Mouse (Mus musculus) midbrain, embryonic 15.5 days (tissue): ENCODE measurements at regions not wholly inside any gene's neighbourhood (a gene's known extent, or its start where the extent isn't known, plus 50 kb on each side); places are given as distances from the start of the nearest gene placed in this dataset.
A peak's percentile ranks its signal among the peaks of the same experiment; 100 is the strongest.

ENCODE experiments used
- ATAC-seq: fragments of 200-750 bp; cut with Nextera tagmentation; replicated peaks from 2 replicates; pipeline ENCODE4 v1.8.0; 2017; ENCODE audit warnings: moderate TSS enrichment
- H3K27ac ChIP-seq: fragments of 300-500 bp; sonication (generic); 2 replicates; pipeline ENCODE4 v1.5.1; 2015; ENCODE audit warnings: mild to moderate bottlenecking, inconsistent platforms
- H3K27me3 ChIP-seq: fragments of 300-500 bp; sonication (generic); replicated peaks from 2 replicates; pipeline ENCODE4 v1.6.1; 2015; ENCODE audit warnings: inconsistent platforms
- H3K36me3 ChIP-seq: fragments of 300-500 bp; sonication (generic); replicated peaks from 2 replicates; pipeline ENCODE4 v1.6.1; 2015; ENCODE audit warnings: inconsistent platforms
- H3K4me1 ChIP-seq: fragments of 300-500 bp; sonication (generic); 2 replicates; pipeline ENCODE4 v1.6.1; 2015; ENCODE audit warnings: inconsistent platforms
- H3K4me2 ChIP-seq: fragments of 300-500 bp; sonication (generic); 2 replicates; pipeline ENCODE4 v1.6.1; 2015; ENCODE audit warnings: inconsistent platforms, mild to moderate bottlenecking, moderate library complexity
- H3K4me3 ChIP-seq: fragments of 300-500 bp; sonication (generic); 2 replicates; pipeline ENCODE4 v1.5.1; 2015; ENCODE audit warnings: mild to moderate bottlenecking, inconsistent platforms
- H3K9ac ChIP-seq: fragments of 300-500 bp; sonication (generic); 2 replicates; pipeline ENCODE4 v1.6.1; 2015; ENCODE audit warnings: mild to moderate bottlenecking, inconsistent platforms
- H3K9me3 ChIP-seq: fragments of 300-500 bp; sonication (generic); 2 replicates; pipeline ENCODE4 v1.6.1; 2016; ENCODE audit warnings: inconsistent platforms
- WGBS: fragments of 180-500 bp; shearing (Covaris S2); methylation state at CpG from one replicate; pipeline ENCODE4 v1.1.7; 2015; ENCODE audit warnings: mixed read lengths; 5-methylcytosine and 5-hydroxymethylcytosine counted together

DNA sequence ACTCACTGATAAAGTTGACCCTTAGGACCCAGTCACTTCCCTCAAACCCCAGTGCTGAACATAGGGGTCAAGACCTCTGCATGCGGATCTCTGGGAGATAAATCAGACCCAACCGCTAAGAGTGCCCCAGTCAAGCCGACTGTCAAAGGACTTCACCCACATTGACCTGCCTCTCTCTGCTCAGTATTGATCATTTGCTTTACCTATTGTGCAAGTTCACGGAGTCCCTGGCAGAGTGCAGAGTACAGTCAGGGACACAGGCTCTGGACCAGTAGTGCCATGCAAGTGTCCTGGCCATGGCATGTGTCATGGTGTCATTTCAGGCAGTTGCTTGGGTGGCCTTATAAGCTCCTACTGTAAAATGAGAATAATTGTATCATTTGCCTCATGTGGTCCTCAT lies 169.9 kb downstream of the Dyrk2 start:
- ATAC-seq = no peak
- H3K9ac ChIP-seq = no peak overlapping the region
- no peaks in the 10 kb centered on the region for H3K9me3 ChIP-seq
- 89% methylated on average over 4 of the region's 4 CpGs for WGBS
- no peak overlapping the region for H3K4me3 ChIP-seq
- no peak overlapping the region for H3K4me2 ChIP-seq
- H3K36me3 ChIP-seq = no peaks in the 10 kb centered on the region
- no peaks in the 10 kb centered on the region for H3K4me1 ChIP-seq
- no peaks in the 10 kb centered on the region for H3K27me3 ChIP-seq
- no peak overlapping the region for H3K27ac ChIP-seq

DNA sequence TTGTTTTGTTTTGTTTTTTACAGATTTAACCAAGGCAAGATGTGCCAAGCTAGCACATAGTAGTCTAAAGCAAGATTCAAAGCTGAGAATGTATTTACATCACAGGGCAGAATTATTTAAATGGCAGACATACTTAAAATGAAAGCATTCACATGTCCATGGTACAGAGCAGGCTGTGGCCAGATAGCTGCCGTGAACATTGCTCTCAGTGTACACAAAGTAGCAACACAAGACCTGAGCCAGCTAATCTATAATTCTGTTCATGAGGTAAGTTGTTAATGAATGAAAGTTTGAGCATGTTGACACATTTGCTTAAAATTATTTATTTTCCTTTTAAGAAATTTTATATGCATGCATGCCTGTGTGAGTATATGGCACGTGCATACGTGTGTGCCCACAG lies 164.0 kb downstream of the Dyrk2 start:
- no peak overlapping the region for H3K9ac ChIP-seq
- no peak overlapping the region for H3K27ac ChIP-seq
- H3K9me3 ChIP-seq = no peaks in the 10 kb centered on the region
- no peak overlapping the region for H3K4me3 ChIP-seq
- no peak for ATAC-seq
- no peak overlapping the region for H3K4me2 ChIP-seq
- no peaks in the 10 kb centered on the region for H3K4me1 ChIP-seq
- H3K27me3 ChIP-seq = no peaks in the 10 kb centered on the region
- WGBS = 95% methylated on average over 3 of the region's 3 CpGs
- H3K36me3 ChIP-seq = no peaks in the 10 kb centered on the region

DNA sequence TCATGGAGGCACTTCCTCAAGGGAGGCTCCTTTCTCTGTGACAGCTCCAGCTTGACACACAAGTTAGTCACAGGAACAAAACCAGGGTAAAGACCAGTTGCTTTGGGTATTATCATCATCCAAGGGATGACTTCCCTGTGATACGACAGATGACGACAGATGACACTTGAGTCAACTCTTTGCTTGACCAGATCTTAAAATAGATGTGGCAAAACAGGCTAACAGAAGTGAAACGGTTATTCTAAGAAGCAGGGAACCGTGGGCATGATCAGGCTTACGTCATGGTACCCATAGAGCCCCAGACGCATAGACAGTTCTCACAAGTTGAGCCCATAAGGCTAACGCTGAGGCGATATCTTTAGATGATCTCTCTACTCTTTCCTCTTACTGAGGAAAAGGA lies 160.3 kb downstream of the Dyrk2 start:
- no peaks in the 10 kb centered on the region for H3K4me1 ChIP-seq
- ATAC-seq = no peak
- H3K4me2 ChIP-seq = no peak overlapping the region
- WGBS = 97% methylated on average over 8 of the region's 8 CpGs
- no peak overlapping the region for H3K4me3 ChIP-seq
- no peaks in the 10 kb centered on the region for H3K9me3 ChIP-seq
- H3K27me3 ChIP-seq = no peaks in the 10 kb centered on the region
- no peak overlapping the region for H3K9ac ChIP-seq
- no peak overlapping the region for H3K27ac ChIP-seq
- no peaks in the 10 kb centered on the region for H3K36me3 ChIP-seq

DNA sequence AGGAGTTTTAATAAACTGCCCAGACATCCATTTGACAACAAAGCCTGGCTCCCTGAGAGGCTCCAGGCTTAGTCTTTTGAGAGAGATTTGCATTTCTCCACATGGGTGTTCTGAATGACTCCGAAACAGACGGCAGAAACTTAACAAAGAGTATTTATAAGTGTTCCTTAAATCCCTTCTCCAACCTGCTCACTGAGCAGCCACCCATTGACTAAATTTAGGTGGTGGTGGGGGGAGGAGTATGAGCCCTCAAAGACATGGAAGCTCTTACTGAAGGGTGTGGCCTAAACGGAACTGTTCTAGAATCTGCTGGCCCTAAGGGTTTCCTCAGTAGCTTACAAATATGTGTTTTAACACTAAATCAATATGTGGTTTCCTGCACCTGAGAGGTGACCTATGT lies 158.5 kb downstream of the Dyrk2 start:
- no peak overlapping the region for H3K9ac ChIP-seq
- no peaks in the 10 kb centered on the region for H3K27me3 ChIP-seq
- H3K4me3 ChIP-seq = no peak overlapping the region
- WGBS = 16% methylated on average over 3 of the region's 3 CpGs
- no peaks in the 10 kb centered on the region for H3K4me1 ChIP-seq
- no peak overlapping the region for H3K27ac ChIP-seq
- H3K4me2 ChIP-seq = no peak overlapping the region
- H3K9me3 ChIP-seq = no peaks in the 10 kb centered on the region
- ATAC-seq = no peak
- no peaks in the 10 kb centered on the region for H3K36me3 ChIP-seq

DNA sequence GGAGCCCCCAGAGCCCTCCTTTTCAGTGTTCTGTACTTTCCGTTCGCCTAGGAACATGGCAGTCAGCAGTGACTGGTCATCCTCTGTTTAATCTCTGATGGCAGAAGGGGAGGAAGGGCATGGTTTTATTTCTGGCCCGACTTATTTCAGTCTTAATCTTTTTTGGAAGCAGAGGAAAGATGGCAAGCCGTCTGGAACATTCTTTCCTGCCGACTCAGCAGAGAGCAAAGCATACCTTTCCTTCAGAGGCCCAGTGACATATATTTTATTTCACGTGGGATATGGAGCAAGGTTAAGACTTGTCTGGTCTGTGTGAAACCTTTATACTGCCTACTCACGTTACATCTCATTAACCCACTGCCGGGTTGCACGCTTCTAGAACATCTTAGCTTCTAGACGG lies 158.1 kb downstream of the Dyrk2 start:
- Histone ChIP-seq H3K4me3 (no peak overlapping the region), H3K36me3 (no peaks in the 10 kb centered on the region), H3K9me3 (no peaks in the 10 kb centered on the region), H3K4me2 (no peak overlapping the region), H3K4me1 (no peaks in the 10 kb centered on the region), H3K27ac (no peak overlapping the region), H3K9ac (no peak overlapping the region), H3K27me3 (no peaks in the 10 kb centered on the region)
- no peak for ATAC-seq
- whole genome bisulfite sequencing = 79% methylated on average over 10 of the region's 10 CpGs

DNA sequence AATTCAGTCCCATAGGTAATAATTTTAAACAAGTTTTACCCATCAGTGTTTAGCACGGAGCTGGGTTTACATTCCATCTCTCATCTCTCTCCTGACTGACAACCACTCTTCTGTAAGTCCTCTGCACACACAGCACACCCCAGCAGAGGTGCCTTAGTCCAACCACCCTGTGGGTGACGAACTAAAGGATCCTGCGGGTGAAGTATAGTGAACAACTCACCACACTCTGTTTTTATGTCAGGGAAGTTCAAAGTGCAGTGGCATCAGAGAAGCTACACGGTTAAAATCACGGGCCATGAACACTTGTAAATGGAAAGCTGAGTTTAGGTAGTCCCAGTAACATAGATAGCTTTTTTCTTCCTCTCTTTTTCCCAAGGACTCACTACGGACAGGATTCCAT lies 157.1 kb downstream of the Dyrk2 start:
- Histone ChIP-seq H3K4me2 (no peak overlapping the region), H3K4me1 (no peaks in the 10 kb centered on the region), H3K9me3 (no peaks in the 10 kb centered on the region), H3K4me3 (no peak overlapping the region), H3K36me3 (no peaks in the 10 kb centered on the region), H3K9ac (no peak overlapping the region), H3K27me3 (no peaks in the 10 kb centered on the region), H3K27ac (no peak overlapping the region)
- WGBS = 91% methylated on average over 6 of the region's 6 CpGs
- no peak for ATAC-seq

DNA sequence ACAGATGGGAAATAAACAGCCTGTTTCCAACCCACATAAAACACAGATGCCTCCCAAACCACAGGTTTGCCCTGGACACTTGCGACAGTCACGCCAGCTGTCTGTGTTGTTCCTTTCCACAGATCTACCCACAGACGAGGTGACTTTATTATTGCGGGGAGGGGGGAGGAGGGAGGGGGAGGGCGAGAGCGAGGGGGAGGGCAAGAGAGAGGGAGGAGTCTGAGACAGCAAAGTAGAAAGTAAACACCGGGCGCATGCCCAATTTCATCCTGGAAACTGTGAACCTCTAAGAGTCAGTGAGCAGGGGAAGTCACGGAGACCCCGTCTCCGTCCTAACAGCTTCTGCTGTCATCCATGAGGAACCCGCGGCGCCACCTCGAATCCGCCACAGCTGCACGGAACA lies 155.8 kb downstream of the Dyrk2 start:
- no peak overlapping the region for H3K9ac ChIP-seq
- H3K9me3 ChIP-seq = no peaks in the 10 kb centered on the region
- no peak for ATAC-seq
- H3K4me2 ChIP-seq = no peak overlapping the region
- H3K4me1 ChIP-seq = no peaks in the 10 kb centered on the region
- H3K27me3 ChIP-seq = no peaks in the 10 kb centered on the region
- whole genome bisulfite sequencing = 93% methylated on average over 16 of the region's 17 CpGs
- no peaks in the 10 kb centered on the region for H3K36me3 ChIP-seq
- no peak overlapping the region for H3K27ac ChIP-seq
- H3K4me3 ChIP-seq = no peak overlapping the region

DNA sequence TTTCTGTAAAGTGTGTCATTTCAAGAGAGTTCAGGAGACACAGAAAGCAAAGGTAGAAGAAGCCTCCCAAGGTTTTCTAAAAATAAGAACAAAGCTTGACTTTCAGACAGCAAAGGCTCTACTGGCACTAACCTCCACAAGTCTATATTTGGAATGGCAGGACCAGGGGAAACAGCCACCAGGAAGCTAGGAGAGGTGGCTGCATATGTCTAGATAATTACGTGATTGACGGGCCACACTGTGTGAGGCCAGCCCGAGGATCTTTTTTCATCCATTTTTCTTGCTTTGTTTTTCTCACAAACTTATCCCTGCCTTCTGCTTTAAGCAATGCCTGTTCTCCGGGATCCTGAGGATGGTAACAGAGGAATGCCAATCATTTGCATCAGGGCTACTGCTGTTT lies 155.4 kb downstream of the Dyrk2 start:
- no peak overlapping the region for H3K4me2 ChIP-seq
- no peaks in the 10 kb centered on the region for H3K4me1 ChIP-seq
- H3K9me3 ChIP-seq = no peaks in the 10 kb centered on the region
- no peaks in the 10 kb centered on the region for H3K36me3 ChIP-seq
- no peak overlapping the region for H3K4me3 ChIP-seq
- H3K27me3 ChIP-seq = no peaks in the 10 kb centered on the region
- no peak overlapping the region for H3K27ac ChIP-seq
- H3K9ac ChIP-seq = no peak overlapping the region
- ATAC-seq = no peak
- 87% methylated on average over 4 of the region's 4 CpGs for WGBS

DNA sequence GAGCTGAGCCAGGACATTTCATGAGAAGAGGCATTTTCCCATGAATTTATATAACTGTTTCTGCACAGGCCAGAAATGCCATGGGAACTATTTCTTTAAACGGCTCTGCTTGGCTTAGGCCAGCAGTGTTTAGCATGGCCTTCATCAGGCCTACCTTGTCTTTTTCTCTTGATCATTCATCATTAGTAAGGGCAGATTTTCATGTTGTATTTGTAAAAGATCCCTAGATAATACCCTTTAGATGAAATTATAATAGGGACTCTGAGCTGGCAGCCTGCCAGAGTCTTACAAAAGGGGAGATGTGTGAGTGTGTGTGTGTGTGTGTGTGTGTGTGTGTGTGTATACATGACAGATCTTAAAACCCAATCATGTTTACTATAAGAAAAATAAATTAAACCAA lies 149.4 kb downstream of the Dyrk2 start:
- 5% methylated on average over 1 of the region's 1 CpGs for WGBS
- H3K4me1 ChIP-seq = peaks cover 17% of the 10 kb centered on the region
- no peak overlapping the region for H3K4me3 ChIP-seq
- no peaks in the 10 kb centered on the region; the same call in 1 of the 2 replicates for H3K27me3 ChIP-seq
- H3K9ac ChIP-seq = no peak overlapping the region
- H3K27ac ChIP-seq = 0 out of 2 replicates have a peak overlapping the region, but pooled peaks have one; percentile 51
- H3K9me3 ChIP-seq = no peaks in the 10 kb centered on the region
- no peak overlapping the region for H3K4me2 ChIP-seq
- ATAC-seq = no peak
- H3K36me3 ChIP-seq = no peaks in the 10 kb centered on the region

DNA sequence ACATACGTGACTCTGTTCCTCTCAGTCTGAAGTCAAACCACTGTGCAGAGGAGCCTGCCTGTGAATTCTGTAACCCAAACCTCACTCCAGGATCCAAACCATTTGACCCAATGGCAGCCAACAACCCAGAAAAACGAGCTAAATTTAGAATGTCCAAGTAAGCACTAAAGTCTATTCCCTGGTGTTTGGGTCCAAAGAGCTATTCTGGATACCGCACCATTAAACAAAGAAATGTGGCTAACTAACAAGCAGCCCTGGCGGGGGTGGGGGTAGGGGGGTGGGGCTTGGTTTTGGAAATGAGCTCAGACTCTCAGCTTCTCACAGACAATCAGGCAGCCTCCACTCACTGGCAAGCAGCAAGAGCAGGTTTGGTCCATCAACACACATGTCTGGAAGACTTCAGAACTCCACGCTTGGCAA lies 147.9 kb downstream of the Dyrk2 start:
- no peak overlapping the region for H3K27ac ChIP-seq
- no peak overlapping the region for H3K4me3 ChIP-seq
- peaks cover 17% of the 10 kb centered on the region for H3K4me1 ChIP-seq
- no peak overlapping the region for H3K4me2 ChIP-seq
- H3K9ac ChIP-seq = no peak overlapping the region
- no peak for ATAC-seq
- H3K36me3 ChIP-seq = no peaks in the 10 kb centered on the region
- no peaks in the 10 kb centered on the region; the same call in 1 of the 2 replicates for H3K27me3 ChIP-seq
- 38% methylated on average over 5 of the region's 5 CpGs for WGBS
- no peaks in the 10 kb centered on the region for H3K9me3 ChIP-seq

DNA sequence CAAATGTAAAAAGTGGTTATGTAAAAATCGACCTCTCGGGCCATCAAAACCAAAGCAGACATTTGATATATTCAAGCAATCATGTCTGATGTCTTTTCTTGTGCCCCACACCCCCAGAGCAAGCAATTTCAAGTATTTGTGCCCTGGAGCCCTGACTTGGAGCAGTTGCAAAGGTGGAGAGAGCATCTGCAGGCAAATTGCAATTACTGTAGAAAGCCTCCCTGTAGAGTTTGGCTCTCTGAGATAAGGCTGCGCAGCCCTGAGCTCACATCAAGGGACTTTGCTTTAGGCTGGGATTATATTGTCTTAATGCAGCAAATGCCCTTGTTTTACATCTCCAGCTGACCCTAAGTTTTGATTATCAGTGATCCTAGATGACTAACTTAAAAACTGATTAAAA lies 147.3 kb downstream of the Dyrk2 start:
- Histone ChIP-seq H3K27me3 (no peaks in the 10 kb centered on the region; the same call in 1 of the 2 replicates), H3K9me3 (no peaks in the 10 kb centered on the region), H3K27ac (no peak overlapping the region), H3K4me3 (no peak overlapping the region), H3K4me1 (peaks cover 17% of the 10 kb centered on the region), H3K4me2 (no peak overlapping the region), H3K36me3 (no peaks in the 10 kb centered on the region), H3K9ac (no peak overlapping the region)
- ATAC-seq = no peak
- 34% methylated on average over 3 of the region's 3 CpGs for WGBS

DNA sequence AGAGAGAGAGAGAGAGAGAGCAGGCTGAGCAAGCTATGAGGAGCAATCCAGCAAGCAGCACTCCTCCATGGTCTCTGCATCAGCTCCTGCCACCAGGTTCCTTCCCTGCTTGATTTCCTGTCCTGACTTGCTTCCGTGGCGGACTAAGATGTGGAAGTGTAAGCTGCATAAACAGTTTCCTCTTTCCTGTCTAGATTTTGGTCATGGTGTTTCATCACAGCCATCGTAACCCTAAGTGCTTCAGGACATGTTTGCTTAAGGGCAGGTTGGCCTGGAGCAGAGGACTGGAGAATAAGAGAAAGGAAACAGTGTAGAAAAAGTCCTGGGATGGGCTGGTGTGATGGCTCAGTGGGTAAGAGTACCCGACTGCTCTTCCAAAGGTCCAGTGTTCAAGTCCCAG lies 133.9 kb downstream of the Dyrk2 start:
- no peak overlapping the region for H3K4me3 ChIP-seq
- H3K4me1 ChIP-seq = no peaks in the 10 kb centered on the region
- H3K9ac ChIP-seq = no peak overlapping the region
- H3K36me3 ChIP-seq = no peaks in the 10 kb centered on the region
- ATAC-seq = no peak
- H3K4me2 ChIP-seq = no peak overlapping the region
- no peaks in the 10 kb centered on the region for H3K27me3 ChIP-seq
- no peak overlapping the region for H3K27ac ChIP-seq
- no peaks in the 10 kb centered on the region for H3K9me3 ChIP-seq
- WGBS = 90% methylated on average over 4 of the region's 4 CpGs

DNA sequence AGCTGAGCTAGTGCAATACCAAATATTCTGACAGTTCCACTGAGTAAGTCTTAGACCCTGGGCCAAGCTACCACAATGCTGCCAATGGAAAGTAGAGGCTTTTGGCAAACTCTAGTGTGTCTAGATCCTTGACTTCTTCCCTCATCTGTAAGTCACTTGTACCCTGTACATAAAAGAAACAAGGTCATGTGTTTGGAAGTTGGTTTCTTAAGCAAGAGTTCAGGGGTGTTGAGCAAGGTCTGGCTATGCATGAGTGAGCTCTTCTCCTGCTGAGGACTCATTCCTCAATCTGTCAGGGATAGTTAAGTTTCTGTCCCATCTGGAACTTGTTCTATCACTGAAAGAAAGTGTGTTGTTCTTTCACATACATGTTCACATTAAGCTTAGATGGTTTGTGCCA lies 132.9 kb downstream of the Dyrk2 start:
- no peak overlapping the region for H3K4me2 ChIP-seq
- no peaks in the 10 kb centered on the region for H3K4me1 ChIP-seq
- ATAC-seq = no peak
- H3K27me3 ChIP-seq = no peaks in the 10 kb centered on the region
- no peaks in the 10 kb centered on the region for H3K9me3 ChIP-seq
- H3K4me3 ChIP-seq = no peak overlapping the region
- H3K27ac ChIP-seq = no peak overlapping the region
- no peak overlapping the region for H3K9ac ChIP-seq
- H3K36me3 ChIP-seq = no peaks in the 10 kb centered on the region
